ENCODE assay signal across 12 mouse cellular contexts in genomic region chr6:147569246-147569645, GRCm38 (mm10).
DNase-seq lines count a peak whose midpoint lies in the region; ATAC-seq lines count a peak whose summit lies in the region.
"Had no signal": no experiment of that assay in that cellular context is flagged by ENCODE, and none has a peak within 500 bp of the region (broad histone marks: within the 10 kb centered on the region; RNA-seq: fewer than 3 reads in every experiment).

No protein-coding gene starts in this region.

- no peak for ATAC-seq in cerebellum, adult (ENCODE audit: insufficient number of reproducible peaks, low FRiP score, low TSS enrichment)
- ATAC-seq in inflammation-experienced regulatory T-cells, adult 6 months, result no peak

- DNase-seq in adrenal gland, adult 8-10 months, result peak; percentile 14
- DNase-seq in adrenal gland, postnatal 25 days, result no peak
- DNase-seq in urinary bladder, postnatal 25 days (ENCODE audit: low spot score), result peak; percentile 18
- no peak for DNase-seq in urinary bladder, adult 2 months (ENCODE audit: low spot score)
- peak; percentile 41 to 53 for DNase-seq in heart, postnatal 36 days
- DNase-seq in frontal cortex, postnatal 25 days (ENCODE audit: low spot score in 2 of 2), result no peak
- DNase-seq: kidney, adult 8-10 months; midbrain, embryonic 14.5 days; right cerebral cortex, postnatal 14 days; thymus, postnatal 25 days had no signal

- intact Hi-C loops in heart, postnatal 36 days (cut with DNase I), result no loop called here

Comparison
In these comparisons a context has a peak if more than half of its experiments do, and no peak if none do; other contexts are left out.
1. DNase-seq: peak in adrenal gland, adult 8-10 months (single experiment), urinary bladder, postnatal 25 days (single experiment) and heart, postnatal 36 days (2 of 2); none in adrenal gland, postnatal 25 days (single experiment), urinary bladder, adult 2 months (single experiment) and frontal cortex, postnatal 25 days (0 of 2).